Mouse (Mus musculus) embryonic facial prominence, embryonic 14.5 days (tissue): Measurements from ENCODE around the gene Epas1. TPM values are rescaled to one million over a fixed set of nuclear protein-coding genes. Genes with fewer than 3 reads are reported as not detected.

Experiments used
- ATAC-seq: fragments of 200-750 bp; cut with Nextera tagmentation; 2 replicates; pipeline ENCODE4 v1.8.0; 2017; ENCODE audit warnings: low read depth, moderate number of reproducible peaks, moderate TSS enrichment
- DNase-seq: peaks from one replicate; pipeline ENCODE4 v3.0.0-alpha.2; 2015; ENCODE audit warnings: low spot score
- H3K27ac ChIP-seq: fragments of 300-500 bp; sonication (generic); replicated peaks from 2 replicates; pipeline ENCODE4 v1.5.1; 2014; ENCODE audit warnings: low read depth, mild to moderate bottlenecking, low read length, moderate library complexity
- H3K27me3 ChIP-seq: fragments of 300-500 bp; sonication (generic); replicated peaks from 2 replicates; pipeline ENCODE4 v1.6.1; 2014; ENCODE audit warnings: low read length; ENCODE audit not compliant: control insufficient read depth, insufficient read depth
- H3K36me3 ChIP-seq: fragments of 300-500 bp; sonication (generic); 2 replicates; pipeline ENCODE4 v1.6.1; 2014; ENCODE audit warnings: low read length, mixed read lengths; ENCODE audit not compliant: control insufficient read depth, insufficient read depth
- H3K4me1 ChIP-seq: fragments of 300-500 bp; sonication (generic); 2 replicates; pipeline ENCODE4 v1.6.1; 2014; ENCODE audit warnings: antibody characterized with exemption, low read length; ENCODE audit not compliant: control insufficient read depth, insufficient read depth
- H3K4me2 ChIP-seq: fragments of 300-500 bp; sonication (generic); 2 replicates; pipeline ENCODE4 v1.6.1; 2014; ENCODE audit warnings: low read depth, mild to moderate bottlenecking, low read length, moderate library complexity, mixed read lengths
- H3K4me3 ChIP-seq: fragments of 300-500 bp; sonication (generic); 2 replicates; pipeline ENCODE4 v1.5.1; 2014; ENCODE audit warnings: low read depth, mild to moderate bottlenecking, low read length
- H3K9ac ChIP-seq: fragments of 300-500 bp; sonication (generic); 2 replicates; pipeline ENCODE4 v1.6.1; 2014; ENCODE audit warnings: low read depth, mild to moderate bottlenecking, low read length, moderate library complexity, mixed read lengths
- H3K9me3 ChIP-seq: fragments of 300-500 bp; sonication (generic); 2 replicates; pipeline ENCODE4 v1.6.1; 2016; ENCODE audit warnings: low read length; ENCODE audit not compliant: control insufficient read depth
- WGBS: fragments of 180-500 bp; shearing (Covaris S2); extraction: QIAGEN DNeasy Blood & Tissue Kit; methylation state at CpG from one replicate; pipeline ENCODE4 v1.1.7; 2014; 5-methylcytosine and 5-hydroxymethylcytosine counted together
- polyA plus RNA-seq: library from polyadenylated mRNA; unstranded; fragments of >200 nt; fragmentation: Nextera tagmentation; extraction: Ambion mirVana; gene quantifications from 2 replicates; pipeline ENCODE4 v1.2.1, GENCODE M21; 2014

Epas1 gene
- polyA plus RNA-seq, 1 experiment from 2014 or later = 14.3 TPM

GRCm38 (mm10) chr17:86778147-86778546 lies 24.6 kb downstream of the Epas1 start:
- DNase-seq (no peak), ATAC-seq (no peak)
- Histone ChIP-seq H3K4me3 (no peak overlapping the region), H3K27me3 (no peaks in the 10 kb centered on the region), H3K4me1 (no peaks in the 10 kb centered on the region), H3K27ac (no peak overlapping the region), H3K4me2 (no peak overlapping the region), H3K9me3 (no peaks in the 10 kb centered on the region), H3K9ac (no peak overlapping the region), H3K36me3 (no peaks in the 10 kb centered on the region)
- WGBS = 90% methylated on average over 6 of the region's 6 CpGs

- Histone ChIP-seq H3K4me2 (no peak overlapping the region), H3K4me1 (peaks cover 3% of the 10 kb centered on the region; the same call in 1 of the 2 replicates), H3K4me3 (no peak overlapping the region), H3K27me3 (no peaks in the 10 kb centered on the region), H3K9ac (no peak overlapping the region), H3K9me3 (no peaks in the 10 kb centered on the region), H3K36me3 (no peaks in the 10 kb centered on the region), H3K27ac (no peak overlapping the region)
- DNase-seq (no peak), ATAC-seq (no peak)
- 65% methylated on average over 15 of the region's 15 CpGs for WGBS
These were observed 26.0 kb downstream of the Epas1 start for GRCm38 (mm10) chr17:86779191-86780130.

GRCm38 (mm10) chr17:86780708-86781318 lies 27.3 kb downstream of the Epas1 start:
- WGBS = 70% methylated on average over 6 of the region's 6 CpGs
- no peaks in the 10 kb centered on the region for H3K36me3 ChIP-seq
- no peak overlapping the region for H3K4me2 ChIP-seq
- no peaks in the 10 kb centered on the region for H3K27me3 ChIP-seq
- no peak overlapping the region for H3K9ac ChIP-seq
- H3K27ac ChIP-seq = no peak overlapping the region
- no peaks in the 10 kb centered on the region for H3K9me3 ChIP-seq
- DNase-seq (no peak), ATAC-seq (no peak)
- no peak overlapping the region for H3K4me3 ChIP-seq
- H3K4me1 ChIP-seq = peaks cover 16% of the 10 kb centered on the region

- H3K27ac ChIP-seq = no peak overlapping the region
- H3K9me3 ChIP-seq = no peaks in the 10 kb centered on the region
- no peak overlapping the region for H3K4me2 ChIP-seq
- no peak for ATAC-seq
- H3K27me3 ChIP-seq = no peaks in the 10 kb centered on the region
- 0 out of 2 replicates have a peak overlapping the region, but pooled peaks have one; percentile 11 for H3K9ac ChIP-seq
- no peak overlapping the region for H3K4me3 ChIP-seq
- H3K4me1 ChIP-seq = peaks cover 27% of the 10 kb centered on the region
- no peaks in the 10 kb centered on the region for H3K36me3 ChIP-seq
- 59% methylated on average over 12 of the region's 12 CpGs for WGBS
- no peak for DNase-seq
These were observed 28.4 kb downstream of the Epas1 start for GRCm38 (mm10) chr17:86781755-86782400.

GRCm38 (mm10) chr17:86784405-86784977 lies 31.0 kb downstream of the Epas1 start:
- Histone ChIP-seq H3K27ac (peak overlapping the region; percentile 36; the same call in 1 of the 2 replicates), H3K27me3 (no peaks in the 10 kb centered on the region), H3K4me2 (no peak overlapping the region), H3K36me3 (no peaks in the 10 kb centered on the region), H3K4me1 (peaks cover 34% of the 10 kb centered on the region), H3K9me3 (no peaks in the 10 kb centered on the region), H3K9ac (no peak overlapping the region), H3K4me3 (no peak overlapping the region)
- ATAC-seq = no peak
- WGBS = 71% methylated on average over 10 of the region's 10 CpGs
- DNase-seq = no peak

- DNase-seq (no peak), ATAC-seq (0 out of 2 replicates have a peak, but pooled peaks have one; percentile 13)
- no peaks in the 10 kb centered on the region for H3K27me3 ChIP-seq
- H3K9ac ChIP-seq = 0 out of 2 replicates have a peak overlapping the region, but pooled peaks have one; percentile 23
- no peaks in the 10 kb centered on the region for H3K36me3 ChIP-seq
- peak overlapping the region; percentile 5; the same call in 1 of the 2 replicates for H3K4me2 ChIP-seq
- no peak overlapping the region for H3K4me3 ChIP-seq
- H3K27ac ChIP-seq = peak overlapping the region; percentile 70
- H3K9me3 ChIP-seq = no peaks in the 10 kb centered on the region
- WGBS = 42% methylated on average over 7 of the region's 7 CpGs
- H3K4me1 ChIP-seq = peaks cover 34% of the 10 kb centered on the region
These were observed 32.1 kb downstream of the Epas1 start for GRCm38 (mm10) chr17:86785612-86786011.

GRCm38 (mm10) chr17:86786496-86786895 lies 33.0 kb downstream of the Epas1 start:
- no peak for DNase-seq
- H3K4me3 ChIP-seq = no peak overlapping the region
- H3K36me3 ChIP-seq = no peaks in the 10 kb centered on the region
- H3K27ac ChIP-seq = no peak overlapping the region
- no peak overlapping the region for H3K9ac ChIP-seq
- H3K27me3 ChIP-seq = no peaks in the 10 kb centered on the region
- H3K9me3 ChIP-seq = no peaks in the 10 kb centered on the region
- 75% methylated on average over 7 of the region's 7 CpGs for WGBS
- H3K4me1 ChIP-seq = peaks cover 34% of the 10 kb centered on the region
- no peak for ATAC-seq
- H3K4me2 ChIP-seq = no peak overlapping the region

- no peak for DNase-seq
- H3K36me3 ChIP-seq = no peaks in the 10 kb centered on the region
- 44% methylated on average over 7 of the region's 7 CpGs for WGBS
- no peak overlapping the region for H3K9ac ChIP-seq
- H3K4me1 ChIP-seq = peaks cover 34% of the 10 kb centered on the region
- H3K4me3 ChIP-seq = no peak overlapping the region
- no peak overlapping the region for H3K27ac ChIP-seq
- H3K9me3 ChIP-seq = no peaks in the 10 kb centered on the region
- H3K27me3 ChIP-seq = no peaks in the 10 kb centered on the region
- H3K4me2 ChIP-seq = no peak overlapping the region
- no peak for ATAC-seq
These were observed 34.3 kb downstream of the Epas1 start for GRCm38 (mm10) chr17:86787805-86788204.
